Mouse (Mus musculus) adrenal gland (tissue): Measurements from ENCODE around the gene Cntnap2.
"Not testable (repeated sequence)": the region's sequence is repeated elsewhere in the genome, so short reads cannot be mapped to it uniquely, and the experiment has no call there.

Source experiments
- intact Hi-C: fragments of 180-260 bp; cut with DNase I; formaldehyde crosslinking; loops from one replicate; pipeline ENCODE4 v1.15.1; 2025

The Cntnap2 gene

GRCm38 (mm10) chr6:47134063-47134462, 2074.9 kb downstream of the Cntnap2 start:
- intact Hi-C loops, result not testable (repeated sequence)

GRCm38 (mm10) chr6:47153018-47153417, 2093.9 kb downstream of the Cntnap2 start:
- intact Hi-C loops, result not testable (repeated sequence)

- intact Hi-C loops, result not testable (repeated sequence)
Measured at GRCm38 (mm10) chr6:47174580-47175294, 2115.6 kb downstream of the Cntnap2 start.

GRCm38 (mm10) chr6:47175356-47176156, 2116.4 kb downstream of the Cntnap2 start:
- intact Hi-C loops, result not testable (repeated sequence)

GRCm38 (mm10) chr6:47176157-47176555, 2117.0 kb downstream of the Cntnap2 start:
- intact Hi-C loops, result not testable (repeated sequence)

GRCm38 (mm10) chr6:47181372-47181771, 2122.2 kb downstream of the Cntnap2 start:
- intact Hi-C loops, result not testable (repeated sequence)

GRCm38 (mm10) chr6:47182252-47182651, 2123.1 kb downstream of the Cntnap2 start:
- intact Hi-C loops, result no loop called here

GRCm38 (mm10) chr6:47182756-47183155, 2123.6 kb downstream of the Cntnap2 start:
- intact Hi-C loops, result no loop called here

- intact Hi-C loops, result not testable (repeated sequence)
Measured at GRCm38 (mm10) chr6:47183850-47184249, 2124.7 kb downstream of the Cntnap2 start.

GRCm38 (mm10) chr6:47188193-47188592, 2129.0 kb downstream of the Cntnap2 start:
- intact Hi-C loops, result no loop called here

- intact Hi-C loops, result not testable (repeated sequence)
Measured at GRCm38 (mm10) chr6:47188596-47188995, 2129.4 kb downstream of the Cntnap2 start.

- intact Hi-C loops, result loop anchor here (5.0 kb wide), 1 partner anchor 97 kb away; no protein-coding TSS in a partner anchor
Measured at GRCm38 (mm10) chr6:47190282-47190681, 2131.1 kb downstream of the Cntnap2 start.

- intact Hi-C loops, result loop anchor here (5.0 kb wide), 1 partner anchor 96 kb away; no protein-coding TSS in a partner anchor
Measured at GRCm38 (mm10) chr6:47191277-47191800, 2132.2 kb downstream of the Cntnap2 start.

- intact Hi-C loops, result loop anchor here (5.0 kb wide), 1 partner anchor 95 kb away; no protein-coding TSS in a partner anchor
Measured at GRCm38 (mm10) chr6:47191940-47192339, 2132.8 kb downstream of the Cntnap2 start.

GRCm38 (mm10) chr6:47192478-47192877, 2133.3 kb downstream of the Cntnap2 start:
- intact Hi-C loops, result loop anchor here (5.0 kb wide), 1 partner anchor 95 kb away; no protein-coding TSS in a partner anchor

GRCm38 (mm10) chr6:47197570-47197969, 2138.4 kb downstream of the Cntnap2 start:
- intact Hi-C loops, result no loop called here

- intact Hi-C loops, result no loop called here
Measured at GRCm38 (mm10) chr6:47200671-47201070, 2141.5 kb downstream of the Cntnap2 start.

GRCm38 (mm10) chr6:47208031-47208430, 2148.9 kb downstream of the Cntnap2 start:
- intact Hi-C loops, result no loop called here

GRCm38 (mm10) chr6:47214731-47215130, 2155.6 kb downstream of the Cntnap2 start:
- intact Hi-C loops, result no loop called here

- intact Hi-C loops, result not testable (repeated sequence)
Measured at GRCm38 (mm10) chr6:47223578-47223977, 2164.4 kb downstream of the Cntnap2 start.

- intact Hi-C loops, result not testable (repeated sequence)
Measured at GRCm38 (mm10) chr6:47225391-47225790, 2166.2 kb downstream of the Cntnap2 start.

GRCm38 (mm10) chr6:47227601-47228000, 2168.4 kb downstream of the Cntnap2 start:
- intact Hi-C loops, result no loop called here
